Mouse (Mus musculus) midbrain, embryonic 12.5 days (tissue): Measurements from ENCODE around the gene BC080695. TPM values are rescaled to one million over a fixed set of nuclear protein-coding genes. Genes with fewer than 3 reads are reported as not detected.
"Not testable (repeated sequence)": the region's sequence is repeated elsewhere in the genome, so short reads cannot be mapped to it uniquely, and the experiment has no call there.

ENCODE experiments used
- ATAC-seq: fragments of 200-750 bp; cut with Nextera tagmentation; 2 replicates; pipeline ENCODE4 v1.8.0; 2017; ENCODE audit warnings: low read depth, moderate TSS enrichment, moderate library complexity; ENCODE audit not compliant: low FRiP score
- H3K27ac ChIP-seq: fragments of 300-500 bp; sonication (generic); replicated peaks from 2 replicates; pipeline ENCODE4 v1.5.1; 2016; ENCODE audit warnings: mild to moderate bottlenecking
- H3K27me3 ChIP-seq: fragments of 300-500 bp; sonication (generic); 2 replicates; pipeline ENCODE4 v1.6.1; 2016; ENCODE audit warnings: mild to moderate bottlenecking
- H3K36me3 ChIP-seq: fragments of 300-500 bp; sonication (generic); 2 replicates; pipeline ENCODE4 v1.6.1; 2016
- H3K4me1 ChIP-seq: fragments of 300-500 bp; sonication (generic); 2 replicates; pipeline ENCODE4 v1.6.1; 2016
- H3K4me2 ChIP-seq: fragments of 300-500 bp; sonication (generic); replicated peaks from 2 replicates; pipeline ENCODE4 v1.6.1; 2016; ENCODE audit warnings: mild to moderate bottlenecking, moderate library complexity
- H3K4me3 ChIP-seq: fragments of 300-500 bp; sonication (generic); 2 replicates; pipeline ENCODE4 v1.5.1; 2016; ENCODE audit warnings: mild to moderate bottlenecking
- H3K9ac ChIP-seq: fragments of 300-500 bp; sonication (generic); replicated peaks from 2 replicates; pipeline ENCODE4 v1.6.1; 2016; ENCODE audit warnings: mild to moderate bottlenecking, moderate library complexity
- H3K9me3 ChIP-seq: fragments of 300-500 bp; sonication (generic); 2 replicates; pipeline ENCODE4 v1.6.1; 2016; ENCODE audit warnings: mild to moderate bottlenecking
- WGBS: fragments of 180-500 bp; shearing (Covaris S2); methylation state at CpG from one replicate; pipeline ENCODE4 v1.1.7; 2016; 5-methylcytosine and 5-hydroxymethylcytosine counted together
- polyA plus RNA-seq: library from polyadenylated mRNA; unstranded; fragments of >200 nt; fragmentation: Nextera tagmentation; extraction: Ambion mirVana; gene quantifications from 2 replicates; pipeline ENCODE4 v1.2.1, GENCODE M21; 2016

Gene BC080695
- not detected in 2 replicates for polyA plus RNA-seq

DNA sequence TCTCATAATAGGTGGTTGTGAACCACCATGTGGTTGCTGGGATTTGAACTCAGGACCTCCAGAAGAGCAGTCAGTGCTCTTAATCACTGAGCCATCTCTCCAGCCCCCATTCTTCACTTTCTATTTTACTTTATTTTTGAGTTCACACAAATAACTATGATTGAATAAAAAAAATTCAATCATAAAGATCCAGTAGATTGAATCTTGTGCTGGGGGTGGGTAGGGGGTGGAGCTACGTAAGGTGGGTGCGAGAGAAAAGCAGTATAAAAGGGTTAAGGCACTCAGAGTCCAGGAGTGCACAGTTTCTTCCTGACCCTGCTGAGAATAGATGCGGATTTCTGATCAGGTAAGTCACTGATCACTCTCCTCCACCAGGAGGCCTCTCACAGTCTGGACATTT is at the start of gene BC080695, which contains the start of gene Gm13057:
Gene BC080695 (plus strand): TSS at position 301 of the 400 bp plus-strand sequence.
Gene Gm13057 (plus strand): TSS at position 310 of the 400 bp plus-strand sequence.
- no CpG with 5 or more reads among the region's 3 CpGs for WGBS

DNA sequence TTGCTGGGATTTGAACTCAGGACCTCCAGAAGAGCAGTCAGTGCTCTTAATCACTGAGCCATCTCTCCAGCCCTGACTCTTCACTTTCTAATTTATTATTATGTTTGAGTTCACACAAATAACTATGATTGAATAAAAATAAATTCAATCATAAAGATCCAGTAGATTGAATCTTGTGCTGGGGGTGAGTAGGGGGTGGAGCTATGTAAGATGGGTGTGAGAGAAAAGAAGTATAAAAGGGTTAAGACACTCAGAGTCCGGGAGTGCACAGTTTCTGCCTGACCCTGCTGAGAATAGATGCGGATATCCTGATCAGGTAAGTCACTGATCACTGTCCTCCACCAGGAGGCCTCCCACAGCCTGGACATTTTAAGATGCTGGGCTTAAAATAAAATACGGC is 40.5 kb upstream of the BC080695 start, which contains the start of gene Gm13043:
Gene Gm13043 (plus strand): TSS at position 301 of the 400 bp plus-strand sequence.
- no peak for ATAC-seq
- Histone ChIP-seq H3K9me3 (no peaks in the 10 kb centered on the region), H3K27ac (no peak within 1 kb of the TSS), H3K36me3 (no peaks in the 10 kb centered on the region), H3K4me1 (no peaks in the 10 kb centered on the region), H3K27me3 (no peaks in the 10 kb centered on the region), H3K4me2 (no peak within 1 kb of the TSS), H3K4me3 (no peak within 1 kb of the TSS), H3K9ac (no peak within 1 kb of the TSS)
- WGBS: 87% methylated on average over 3 of the region's 3 CpGs

More for the DNA sequence above, at the start of gene BC080695, which contains the start of gene Gm13057:
- not testable (repeated sequence) for ATAC-seq, H3K4me1 ChIP-seq, H3K36me3 ChIP-seq, H3K27me3 ChIP-seq, H3K27ac ChIP-seq, H3K9me3 ChIP-seq, H3K4me3 ChIP-seq, H3K4me2 ChIP-seq, H3K9ac ChIP-seq

DNA sequence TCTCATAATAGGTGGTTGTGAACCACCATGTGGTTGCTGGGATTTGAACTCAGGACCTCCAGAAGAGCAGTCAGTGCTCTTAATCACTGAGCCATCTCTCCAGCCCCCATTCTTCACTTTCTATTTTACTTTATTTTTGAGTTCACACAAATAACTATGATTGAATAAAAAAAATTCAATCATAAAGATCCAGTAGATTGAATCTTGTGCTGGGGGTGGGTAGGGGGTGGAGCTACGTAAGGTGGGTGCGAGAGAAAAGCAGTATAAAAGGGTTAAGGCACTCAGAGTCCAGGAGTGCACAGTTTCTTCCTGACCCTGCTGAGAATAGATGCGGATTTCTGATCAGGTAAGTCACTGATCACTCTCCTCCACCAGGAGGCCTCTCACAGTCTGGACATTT is 15.8 kb upstream of the BC080695 start, which contains the start of gene Gm13040:
Gene Gm13040 (plus strand): TSS at position 301 of the 400 bp plus-strand sequence.
- not testable (repeated sequence) for H3K36me3 ChIP-seq, H3K27ac ChIP-seq, H3K27me3 ChIP-seq, H3K4me1 ChIP-seq, H3K9ac ChIP-seq, H3K4me3 ChIP-seq, H3K4me2 ChIP-seq, H3K9me3 ChIP-seq, ATAC-seq
- WGBS: no CpG with 5 or more reads among the region's 3 CpGs

DNA sequence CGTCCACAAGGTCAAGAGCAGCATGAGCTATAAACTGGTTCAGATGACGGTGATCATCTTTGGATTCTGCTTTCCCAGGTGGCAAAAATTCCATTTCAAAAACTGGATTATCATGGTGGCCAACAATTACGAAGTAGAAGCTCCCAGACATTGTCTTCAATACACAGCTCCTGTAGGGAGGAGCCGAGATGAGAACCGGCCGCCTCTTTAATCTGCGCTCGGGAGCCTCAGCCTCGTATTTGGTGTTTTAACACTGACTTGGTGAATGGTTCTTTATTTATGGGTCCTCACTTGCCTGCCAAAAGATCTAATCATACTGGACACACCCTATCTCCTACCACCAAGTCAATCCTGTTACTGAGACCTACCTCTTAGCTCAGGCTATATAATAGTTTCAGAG is 60.4 kb downstream of the BC080695 start:
- H3K36me3 ChIP-seq, H3K4me2 ChIP-seq, H3K4me1 ChIP-seq, H3K4me3 ChIP-seq, H3K9ac ChIP-seq, H3K27me3 ChIP-seq, H3K27ac ChIP-seq, ATAC-seq: not testable (repeated sequence)
- peaks cover 11% of the 10 kb centered on the region for H3K9me3 ChIP-seq
- WGBS: 86% methylated on average over 9 of the region's 9 CpGs

DNA sequence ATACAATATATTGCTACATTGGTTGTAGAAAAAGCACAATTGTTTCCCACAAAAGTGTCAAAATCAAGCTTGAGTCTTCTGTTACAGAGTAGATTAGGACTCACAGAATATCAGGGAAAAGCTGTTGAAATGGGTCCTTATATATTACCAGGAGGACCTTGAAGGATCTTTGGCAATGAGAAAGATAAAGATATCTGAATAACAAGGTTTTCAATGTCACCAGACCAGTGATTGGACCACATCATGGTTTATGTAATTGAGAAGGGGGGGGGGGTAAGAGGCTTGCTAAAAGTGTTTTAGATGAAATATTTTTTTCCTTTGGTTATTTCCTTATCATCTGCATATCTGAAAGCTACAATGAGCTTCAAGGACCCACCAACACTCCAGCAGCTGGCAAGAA is 63.2 kb downstream of the BC080695 start, which contains the start of gene Gm13083:
Gene Gm13083 (plus strand): TSS at position 301 of the 400 bp plus-strand sequence.
- ATAC-seq, H3K4me2 ChIP-seq, H3K4me3 ChIP-seq, H3K4me1 ChIP-seq, H3K9ac ChIP-seq, H3K27me3 ChIP-seq, H3K36me3 ChIP-seq, H3K27ac ChIP-seq: not testable (repeated sequence)
- peaks cover 20% of the 10 kb centered on the region for H3K9me3 ChIP-seq

DNA sequence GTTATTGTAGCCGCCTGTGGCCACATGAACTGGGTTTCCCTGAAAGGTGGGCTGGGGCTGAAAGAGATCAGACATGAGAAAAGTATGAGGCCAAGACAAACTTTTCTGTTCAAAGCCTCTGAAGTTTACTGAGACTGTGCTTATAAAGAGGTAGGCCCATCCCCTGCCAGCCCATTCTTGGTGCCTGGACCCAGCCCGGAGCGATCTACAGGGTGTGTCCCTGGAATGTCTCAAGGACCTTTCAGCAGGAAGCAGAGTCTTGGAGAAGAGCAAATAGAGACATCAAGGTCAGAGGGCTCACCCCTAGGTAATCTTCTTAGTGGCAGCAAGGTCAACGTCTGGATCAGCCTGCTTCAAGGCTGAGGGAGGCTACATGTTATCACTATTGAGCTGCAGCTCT is 66.6 kb downstream of the BC080695 start:
- H3K4me2 ChIP-seq, ATAC-seq, H3K36me3 ChIP-seq, H3K9ac ChIP-seq, H3K4me3 ChIP-seq, H3K4me1 ChIP-seq, H3K27ac ChIP-seq, H3K27me3 ChIP-seq: not testable (repeated sequence)
- peaks cover 31% of the 10 kb centered on the region for H3K9me3 ChIP-seq
- 87% methylated on average over 4 of the region's 4 CpGs for WGBS

Other genes starting within 250 kb of the BC080695 start
- 0.16 and 0.37 TPM in 2 replicates for gene Lrrc38, start 201.9 kb upstream of the BC080695 start, polyA plus RNA-seq
- gene Pramel1, start 157.3 kb upstream of the BC080695 start, polyA plus RNA-seq: not detected in 2 replicates
- gene Pramef8, start 139.3 kb upstream of the BC080695 start, polyA plus RNA-seq: 22.0 and 23.1 TPM in 2 replicates
- not detected in 2 replicates for gene Oog4, start 101.4 kb upstream of the BC080695 start, polyA plus RNA-seq
- gene Gm13043, start 40.4 kb upstream of the BC080695 start, polyA plus RNA-seq: not detected in 2 replicates
- not detected in 2 replicates for gene Gm13040, start 15.7 kb upstream of the BC080695 start, polyA plus RNA-seq
- not detected in 2 replicates for gene Gm13057, start within 50 bp of the BC080695 start, polyA plus RNA-seq
- gene Gm13083, start 63.3 kb downstream of the BC080695 start, polyA plus RNA-seq: not detected in 2 replicates
- gene Gm13088, start 105.5 kb downstream of the BC080695 start, polyA plus RNA-seq: not detected in 2 replicates
- not detected in 2 replicates for gene Gm13089, start 151.0 kb downstream of the BC080695 start, polyA plus RNA-seq
- not detected in 2 replicates for gene Gm13078, start 167.8 kb downstream of the BC080695 start, polyA plus RNA-seq
- not detected in 2 replicates for gene Gm13023, start 237.7 kb downstream of the BC080695 start, polyA plus RNA-seq